Mouse (Mus musculus): ENCODE measurements around the gene Ets1.

The Ets1 gene

DNA sequence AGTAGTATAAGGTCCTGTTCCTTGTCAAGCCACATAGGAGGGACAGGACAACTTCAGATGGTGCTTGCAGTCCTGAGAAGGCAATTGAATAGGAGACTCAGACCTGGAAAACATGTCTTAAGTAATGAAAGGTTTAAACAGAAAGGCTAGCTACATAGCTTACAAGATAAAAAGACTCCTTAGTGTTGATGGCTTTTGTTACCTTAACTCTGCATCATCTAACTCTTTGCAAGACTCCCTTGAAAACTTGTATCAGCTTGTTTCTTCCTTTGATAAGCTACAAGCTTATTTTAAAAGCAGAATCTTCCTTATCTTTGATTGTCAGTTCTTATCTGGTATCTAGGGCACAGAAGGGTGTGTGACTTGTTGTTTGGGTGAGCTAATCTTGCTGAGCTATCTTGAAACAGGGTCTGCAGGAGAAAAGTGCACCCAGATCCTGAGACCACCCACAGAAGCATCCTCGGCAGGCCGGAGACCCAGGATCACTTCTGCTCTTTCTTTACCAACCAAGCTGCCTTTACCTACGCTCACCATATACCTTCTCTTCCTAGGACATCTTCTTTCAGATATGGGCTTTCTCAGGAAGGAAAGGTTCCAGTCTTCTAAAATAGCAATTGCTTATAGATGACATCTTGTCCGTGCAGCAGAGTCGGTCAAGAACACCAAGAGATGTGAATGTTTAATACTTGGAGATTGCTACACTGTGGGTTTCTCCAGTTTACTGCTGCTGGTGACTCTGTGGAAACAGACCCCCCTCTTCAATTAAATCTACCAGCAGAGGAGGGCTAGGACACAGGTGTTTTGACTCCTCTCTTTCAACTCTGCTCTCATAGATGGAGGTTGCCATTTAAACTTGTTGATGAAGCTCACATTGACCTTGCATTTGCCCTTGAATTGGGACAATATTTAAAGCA lies 19.2 kb upstream of the Ets1 start:
- no peak for DNase-seq (ENCODE audit: low spot score)

- DNase-seq (ENCODE audit: low spot score), result no peak
Observed at GRCm38 (mm10) chr9:32617430-32617768, 18.6 kb upstream of the Ets1 start.

DNA sequence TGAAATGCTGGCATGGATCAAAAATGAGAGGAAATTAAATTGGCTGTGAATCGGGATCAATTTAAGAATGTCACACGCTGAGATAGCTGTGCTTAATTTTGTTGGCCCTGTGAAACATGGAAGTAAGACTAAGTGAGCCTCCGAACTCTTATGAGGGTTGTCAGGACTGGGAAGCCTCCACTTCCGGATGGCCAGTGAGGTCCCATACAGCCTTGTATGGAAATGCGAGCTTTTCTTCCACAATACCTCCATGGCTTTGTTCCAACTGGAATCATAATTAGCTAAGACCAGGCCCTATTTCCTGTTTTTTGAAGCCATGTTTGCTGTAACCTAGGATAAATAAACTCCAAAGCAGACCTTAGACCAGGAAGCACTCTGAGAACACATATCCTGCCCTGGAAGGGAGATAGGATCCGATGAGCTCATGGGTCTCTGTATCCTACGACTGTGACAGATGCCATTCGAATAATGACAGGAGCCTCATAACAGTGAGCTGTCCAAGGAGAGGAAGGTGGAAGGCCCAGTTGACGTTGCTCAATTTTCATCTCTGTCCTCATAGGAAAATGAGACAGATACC lies 17.4 kb upstream of the Ets1 start:
- DNase-seq (ENCODE audit: low spot score), result no peak

DNA sequence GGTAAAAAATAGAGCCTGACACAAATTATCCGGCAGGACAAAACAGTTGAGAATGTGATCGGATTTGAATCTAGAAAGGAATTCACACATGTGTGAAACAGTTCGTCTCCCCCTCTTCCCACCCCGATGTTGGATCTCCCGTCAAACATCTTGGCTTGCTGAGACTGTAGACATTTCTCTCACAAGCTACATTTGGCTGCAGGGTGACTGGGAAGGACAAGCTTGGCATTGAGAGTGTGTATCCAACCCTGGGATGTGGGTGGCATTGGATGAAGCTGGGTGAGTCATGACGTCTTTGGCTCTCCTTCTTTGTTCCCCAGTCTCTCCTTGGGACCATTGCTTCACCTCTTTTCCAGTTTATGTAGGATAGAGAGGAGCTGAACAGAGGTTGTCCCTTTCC lies 16.4 kb upstream of the Ets1 start:
- no peak for DNase-seq (ENCODE audit: low spot score)

GRCm38 (mm10) chr9:32620446-32620845 lies 15.6 kb upstream of the Ets1 start:
- no peak for DNase-seq (ENCODE audit: low spot score)

- no peak for DNase-seq (ENCODE audit: low spot score)
Observed at GRCm38 (mm10) chr9:32629385-32629981, 6.5 kb upstream of the Ets1 start.

GRCm38 (mm10) chr9:32631341-32631740 lies 4.7 kb upstream of the Ets1 start:
- DNase-seq (ENCODE audit: low spot score), result no peak

DNA sequence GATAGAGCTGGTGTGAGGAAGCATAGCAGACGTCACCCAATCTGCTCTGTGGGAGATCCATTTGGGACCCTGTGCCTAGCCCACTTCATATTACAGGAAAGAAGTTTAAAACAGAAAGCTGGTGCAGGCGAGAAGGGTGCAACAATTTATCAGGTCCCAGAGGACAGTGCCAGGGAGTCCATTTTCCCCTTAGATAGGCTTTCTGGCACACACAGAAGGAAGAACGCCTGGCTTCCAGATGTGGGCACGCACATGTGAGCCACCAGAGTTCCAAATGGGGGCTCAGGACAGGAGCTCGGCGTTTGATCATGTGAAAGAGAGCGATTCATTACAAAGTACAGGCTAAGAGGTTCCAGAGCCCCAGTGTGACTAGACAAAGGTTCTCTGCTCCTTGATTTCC lies 3.8 kb upstream of the Ets1 start:
- DNase-seq (ENCODE audit: low spot score), result no peak

DNA sequence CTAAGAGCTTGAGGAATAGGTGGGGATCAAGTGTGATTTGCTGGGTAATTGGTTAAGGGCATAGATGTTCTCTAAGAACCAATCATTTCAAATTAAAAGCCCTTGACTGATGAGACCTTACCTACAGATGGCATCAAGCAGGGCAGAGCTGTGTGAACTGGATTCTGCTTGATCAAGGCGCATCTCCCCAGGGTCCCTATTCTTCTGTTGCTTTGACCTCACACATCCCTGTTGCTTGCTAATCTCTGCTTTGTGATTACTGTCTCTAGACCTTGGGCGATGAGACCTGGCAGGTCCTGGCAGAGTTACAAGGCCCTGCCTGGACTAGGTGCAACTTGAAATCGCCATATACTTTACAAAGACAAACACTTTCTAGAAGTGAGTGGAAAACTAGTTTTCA lies 9.0 kb downstream of the Ets1 start:
- no peak for DNase-seq (ENCODE audit: low spot score)

DNA sequence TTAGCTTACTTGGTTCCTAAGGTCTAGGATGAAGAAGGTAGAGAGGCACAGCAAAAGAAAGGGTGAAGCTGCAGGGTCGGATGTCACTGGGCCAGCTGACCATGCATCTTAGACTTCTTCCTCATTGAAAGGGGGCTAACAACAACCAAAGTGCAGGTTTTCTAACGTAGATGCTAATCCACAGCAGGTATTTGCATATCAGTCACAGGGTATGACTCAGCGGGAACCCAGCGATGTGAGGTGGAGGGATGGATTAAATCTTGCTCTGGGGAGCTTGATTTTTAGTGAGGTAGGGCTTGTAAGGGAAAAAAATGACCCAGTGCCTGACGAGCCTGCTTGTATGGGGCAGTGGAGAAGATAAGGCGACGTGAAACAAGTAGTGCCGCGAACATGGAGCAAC lies 9.5 kb downstream of the Ets1 start:
- no peak for DNase-seq (ENCODE audit: low spot score)

- no peak for DNase-seq (ENCODE audit: low spot score)
Observed at GRCm38 (mm10) chr9:32646539-32647258, 10.7 kb downstream of the Ets1 start.

DNA sequence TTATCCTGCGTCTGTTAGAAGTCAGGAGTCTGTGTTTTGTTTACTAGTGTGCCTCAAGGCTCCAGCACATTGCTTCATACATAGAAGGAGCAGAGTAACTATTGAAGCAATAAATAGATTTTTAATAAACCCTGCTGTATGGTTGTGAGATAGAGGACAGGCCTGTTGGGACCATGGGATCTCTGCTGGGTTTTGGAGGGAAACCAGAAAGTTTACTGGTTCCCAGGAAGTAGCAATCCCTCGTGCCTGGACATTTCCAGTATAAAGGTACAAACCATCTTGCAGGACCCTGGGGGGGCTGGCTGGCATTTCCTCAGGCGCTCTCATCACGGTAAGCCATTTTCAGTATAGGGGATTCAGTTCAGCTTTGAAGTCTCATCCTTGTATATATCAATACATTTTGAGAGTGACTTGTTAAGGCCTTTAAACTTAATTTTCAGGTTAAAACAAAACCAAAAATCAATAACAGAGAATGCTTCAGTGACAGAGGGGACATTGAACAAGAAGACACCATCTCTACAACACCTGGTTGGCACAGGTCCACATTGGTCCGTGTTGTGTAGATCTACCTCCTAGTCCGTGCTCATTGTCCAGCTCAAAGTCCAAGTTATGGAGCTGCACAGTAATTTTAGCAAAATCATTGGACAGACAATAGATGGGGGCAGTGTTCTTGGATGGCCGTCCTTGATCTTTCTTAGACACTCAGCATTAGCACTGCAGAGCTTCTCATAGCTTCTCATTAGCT lies 11.7 kb downstream of the Ets1 start:
- no peak for DNase-seq (ENCODE audit: low spot score)

GRCm38 (mm10) chr9:32648286-32648685 lies 12.3 kb downstream of the Ets1 start:
- no peak for DNase-seq (ENCODE audit: low spot score)

DNA sequence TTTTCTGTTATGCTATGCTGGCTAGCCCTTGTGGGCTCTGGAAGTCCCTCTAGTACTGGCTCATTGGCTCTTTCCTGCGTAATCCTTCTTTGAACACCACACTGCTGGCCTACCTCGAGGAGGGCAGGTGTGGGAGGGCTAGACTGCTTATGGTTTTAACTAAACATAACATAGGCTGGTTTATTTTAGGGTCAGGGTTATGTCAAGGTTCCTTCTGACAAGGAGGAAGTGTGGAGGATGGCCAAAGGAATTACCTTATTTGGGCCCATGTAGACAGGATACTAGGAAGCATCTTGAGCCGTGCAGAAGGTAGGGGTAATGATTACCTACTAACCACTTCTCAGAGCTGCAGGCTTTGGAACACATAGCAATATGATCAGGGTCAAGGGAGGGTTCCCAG lies 14.7 kb downstream of the Ets1 start:
- no peak for DNase-seq (ENCODE audit: low spot score)

- no peak for DNase-seq (ENCODE audit: low spot score)
Observed at GRCm38 (mm10) chr9:32652112-32652511, 16.1 kb downstream of the Ets1 start.

GRCm38 (mm10) chr9:32654305-32654704 lies 18.3 kb downstream of the Ets1 start:
- no peak for DNase-seq (ENCODE audit: low spot score)

DNA sequence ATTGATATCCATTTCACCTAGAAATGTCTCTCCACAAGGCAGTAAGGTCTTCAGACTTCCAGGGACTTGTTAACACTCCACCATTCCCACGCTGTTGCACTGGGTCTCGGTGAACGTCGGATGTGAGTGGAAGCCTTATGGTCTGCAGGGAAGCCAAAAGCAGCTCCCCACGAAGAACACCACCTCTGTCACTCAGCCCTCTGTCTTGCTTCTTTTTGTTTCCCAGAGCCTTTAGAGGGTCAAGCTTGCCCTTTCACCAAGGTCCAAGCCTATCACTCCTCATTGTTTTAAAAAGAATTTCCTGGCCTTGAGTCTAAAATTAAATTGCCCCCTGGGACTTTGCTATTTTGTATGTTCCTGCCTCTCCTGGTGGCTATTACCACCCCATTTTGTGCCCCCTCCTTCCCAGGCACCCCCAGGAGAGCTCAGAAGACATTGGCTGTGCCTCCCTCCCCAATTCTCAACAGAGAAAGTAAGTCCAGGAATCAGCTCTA lies 20.4 kb downstream of the Ets1 start:
- no peak for DNase-seq (ENCODE audit: low spot score)

- no peak for DNase-seq (ENCODE audit: low spot score)
Observed at GRCm38 (mm10) chr9:32657124-32657523, 21.1 kb downstream of the Ets1 start.

GRCm38 (mm10) chr9:32660406-32660960 lies 24.5 kb downstream of the Ets1 start:
- no peak for DNase-seq (ENCODE audit: low spot score)

- DNase-seq (ENCODE audit: low spot score), result no peak
Observed at GRCm38 (mm10) chr9:32661071-32661470, 25.1 kb downstream of the Ets1 start.

DNA sequence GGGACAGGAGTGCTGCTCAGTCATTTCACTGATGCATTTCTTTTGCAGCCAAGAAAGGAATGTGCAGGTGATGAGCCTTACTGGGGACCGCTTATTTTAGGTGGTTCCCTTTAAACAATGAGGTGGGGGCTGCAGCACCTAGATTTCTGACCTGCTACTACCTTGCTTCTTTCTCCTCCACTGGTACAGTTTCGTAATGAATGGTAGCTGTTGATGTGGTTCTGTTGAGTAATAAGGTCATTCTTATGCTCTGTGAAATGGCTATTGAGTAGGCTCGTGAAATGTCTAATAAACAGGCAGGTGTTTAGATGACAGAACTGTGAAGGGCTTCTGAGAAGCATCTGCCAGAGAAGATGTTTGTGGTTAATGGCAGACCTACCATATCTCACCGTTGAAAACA lies 25.5 kb downstream of the Ets1 start:
- no peak for DNase-seq (ENCODE audit: low spot score)
